Mouse (Mus musculus) A20 (cell line): Measurements from ENCODE around the gene Tmem268.

Experiments
- DNase-seq: peaks from one replicate; pipeline ENCODE4 v3.0.0-alpha.2; 2011; ENCODE audit warnings: low read depth, low spot score

Tmem268 gene

DNA sequence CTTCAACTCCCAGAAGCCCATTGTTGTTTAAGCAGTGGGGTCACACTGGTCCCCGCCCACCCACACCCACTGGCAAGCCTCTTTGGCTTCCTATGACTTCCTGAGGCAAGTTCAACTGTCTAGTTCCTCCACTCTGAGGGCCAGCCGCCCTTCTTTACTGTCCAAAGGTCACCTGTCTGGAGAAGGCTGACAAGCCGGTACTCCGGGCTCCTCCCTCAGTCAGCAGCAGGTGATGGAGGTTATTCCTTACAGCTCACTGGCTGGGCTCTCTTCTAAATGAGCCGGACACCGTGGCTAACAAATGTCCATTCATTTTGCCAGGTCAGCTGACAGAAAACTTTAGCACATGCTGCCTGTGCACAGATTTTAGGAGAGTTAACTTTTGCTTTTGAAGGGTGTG lies 42.2 kb downstream of the Tmem268 start:
- DNase-seq, result no peak

- DNase-seq, result no peak
Measured at GRCm38 (mm10) chr4:63601263-63601662, 42.7 kb downstream of the Tmem268 start.

DNA sequence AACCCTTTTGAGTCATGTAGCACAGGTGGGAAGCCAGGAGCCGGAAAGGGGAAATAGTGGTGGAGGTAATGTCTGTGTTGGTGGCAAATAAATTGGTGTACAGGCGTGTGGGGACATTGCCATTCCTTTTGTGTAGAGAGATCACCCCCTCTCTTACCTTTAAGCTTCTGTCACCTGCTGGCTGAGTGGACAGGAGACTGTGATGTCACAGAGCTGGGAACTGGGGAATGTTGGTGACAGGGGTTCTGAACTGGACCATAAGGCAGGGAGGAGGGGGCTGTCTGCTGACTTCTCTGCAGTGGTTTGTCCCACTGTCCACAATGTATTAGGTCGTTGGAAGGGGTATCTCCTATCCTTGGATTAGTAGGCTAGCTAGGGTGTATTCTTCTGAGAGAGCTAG lies 46.4 kb downstream of the Tmem268 start, which contains the start of gene Gm11213:
Gene Gm11213 (minus strand): TSS at position 317 of the 400 bp plus-strand sequence.
- no peak for DNase-seq

GRCm38 (mm10) chr4:63605545-63605944 lies 47.0 kb downstream of the Tmem268 start:
- DNase-seq, result no peak

DNA sequence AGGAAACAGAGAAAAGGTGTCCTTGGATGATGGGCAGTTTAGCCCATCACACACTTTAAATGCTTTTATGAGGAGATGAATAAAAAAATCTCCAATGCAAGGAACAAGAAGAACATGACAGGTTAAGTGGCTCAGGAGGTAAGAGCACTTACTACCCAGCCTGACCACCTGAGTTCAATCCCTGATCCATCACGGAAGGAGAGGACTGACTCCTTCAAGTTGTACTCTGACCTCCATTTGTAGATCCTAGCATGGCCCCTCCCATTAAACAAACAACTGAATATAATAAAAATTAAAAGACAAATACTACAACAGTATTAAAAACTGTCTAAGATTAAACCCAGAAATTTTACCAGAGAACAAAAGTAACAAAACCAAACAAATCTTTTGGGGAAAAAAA lies 47.4 kb downstream of the Tmem268 start:
- DNase-seq, result no peak

DNA sequence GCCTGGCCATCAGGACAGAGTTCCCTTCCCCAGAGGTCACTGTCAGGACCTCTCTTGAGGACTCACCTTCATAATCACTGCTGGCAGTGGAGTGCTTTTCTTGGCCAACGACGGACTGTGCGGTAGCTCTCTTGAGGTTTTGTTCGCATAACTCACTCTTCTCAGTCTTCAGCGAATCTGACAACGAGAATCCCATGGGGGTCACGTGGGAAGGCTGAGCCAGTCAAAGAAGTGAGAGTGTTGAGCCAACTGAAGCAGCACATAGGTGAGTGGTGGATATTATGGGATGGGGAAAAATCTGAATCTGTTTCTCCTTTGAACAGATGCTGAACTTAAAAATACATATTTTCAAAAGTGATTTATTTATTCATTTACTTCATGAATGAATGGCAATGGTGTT lies 49.8 kb downstream of the Tmem268 start:
- DNase-seq, result no peak

GRCm38 (mm10) chr4:63621861-63622260 lies 63.3 kb downstream of the Tmem268 start:
- DNase-seq, result peak; percentile 33

GRCm38 (mm10) chr4:63622378-63622835 lies 63.8 kb downstream of the Tmem268 start, which contains the start of gene Tex48:
Gene Tex48, minus strand, starts transcription at chr4:63622428.
- DNase-seq, result peak; percentile 53

- no peak for DNase-seq
Measured at GRCm38 (mm10) chr4:63625563-63626080, 67.0 kb downstream of the Tmem268 start.

DNA sequence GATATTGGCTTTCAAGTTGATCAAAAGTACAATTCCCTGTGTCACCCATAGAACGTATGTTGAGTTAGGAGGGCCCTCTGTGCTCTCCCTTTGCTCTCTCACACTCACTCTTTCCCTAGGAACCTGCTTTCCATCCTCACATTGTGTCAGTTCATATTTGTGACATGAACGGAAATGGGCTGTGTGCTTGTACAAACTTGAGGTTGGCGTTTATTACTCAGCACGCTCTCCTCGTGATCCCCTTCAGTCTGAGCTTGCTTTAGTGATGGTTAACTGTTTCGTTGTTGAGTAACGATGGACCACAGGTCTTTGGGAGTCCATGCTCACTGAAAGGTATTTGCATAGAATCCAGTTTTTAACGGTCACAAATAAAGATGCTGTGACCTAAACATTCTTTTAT lies 68.5 kb downstream of the Tmem268 start:
- DNase-seq, result no peak

- DNase-seq, result no peak
Measured at GRCm38 (mm10) chr4:63633181-63633580, 74.6 kb downstream of the Tmem268 start.
